Mouse (Mus musculus) liver, adult 2 months (tissue): ENCODE measurements at regions not wholly inside any gene's neighbourhood (a gene's known extent, or its start where the extent isn't known, plus 50 kb on each side); places are given as distances from the start of the nearest gene placed in this dataset.
A peak's percentile ranks its signal among the peaks of the same experiment; 100 is the strongest.

ENCODE experiments used
- DNase-seq: peaks from one replicate; pipeline ENCODE4 v3.0.0-alpha.2; 2011; ENCODE audit warnings: low read depth, low spot score; ENCODE audit errors: extremely low read depth
- H3K27ac ChIP-seq: fragments of 200-500 bp; replicated peaks from 2 replicates; pipeline ENCODE4 v1.5.1; 2012; ENCODE audit warnings: low read depth, mild to moderate bottlenecking, control low read depth, inconsistent platforms, low read length; ENCODE audit not compliant: insufficient read depth
- H3K27me3 ChIP-seq: fragments of 200-500 bp; 2 replicates; pipeline ENCODE4 v1.6.1; 2012; ENCODE audit warnings: mild to moderate bottlenecking, moderate library complexity, low read length, inconsistent platforms; ENCODE audit not compliant: control insufficient read depth, insufficient read depth
- H3K36me3 ChIP-seq: fragments of 200-500 bp; 2 replicates; pipeline ENCODE4 v1.6.1; 2012; ENCODE audit warnings: low read length, inconsistent platforms; ENCODE audit not compliant: control insufficient read depth, insufficient read depth
- H3K4me1 ChIP-seq: fragments of 200-500 bp; 2 replicates; pipeline ENCODE4 v1.6.1; 2011; ENCODE audit warnings: low read length; ENCODE audit not compliant: control insufficient read depth, insufficient read depth
- H3K4me3 ChIP-seq: fragments of 200-500 bp; 2 replicates; pipeline ENCODE4 v1.5.1; 2011; ENCODE audit warnings: low read depth, mild to moderate bottlenecking, control low read depth, low read length, moderate library complexity; ENCODE audit not compliant: insufficient read depth
- H3K79me2 ChIP-seq: fragments of 200-500 bp; 2 replicates; pipeline ENCODE4 v1.6.1; 2012; ENCODE audit warnings: inconsistent platforms, mild to moderate bottlenecking, low read length, moderate library complexity; ENCODE audit not compliant: control insufficient read depth, insufficient read depth
- H3K9ac ChIP-seq: fragments of 200-500 bp; 2 replicates; pipeline ENCODE4 v1.6.1; 2012; ENCODE audit warnings: low read depth, mild to moderate bottlenecking, control low read depth, inconsistent platforms, low read length
- CTCF ChIP-seq: fragments of 200-500 bp; IDR thresholded peaks from 2 replicates; pipeline ENCODE4 v1.5.1; 2011; ENCODE audit warnings: low read depth, low read length, control low read depth
- POLR2A ChIP-seq: fragments of 200-500 bp; IDR thresholded peaks from 2 replicates; pipeline ENCODE4 v1.6.1; 2011; ENCODE audit warnings: low read length, control low read depth; ENCODE audit not compliant: insufficient read depth; ENCODE audit errors: extremely low read depth
- WGBS: fragments of 180-500 bp; shearing (Covaris S2); methylation state at CpG from one replicate; pipeline ENCODE4 v1.1.7; 2018; 5-methylcytosine and 5-hydroxymethylcytosine counted together

DNA sequence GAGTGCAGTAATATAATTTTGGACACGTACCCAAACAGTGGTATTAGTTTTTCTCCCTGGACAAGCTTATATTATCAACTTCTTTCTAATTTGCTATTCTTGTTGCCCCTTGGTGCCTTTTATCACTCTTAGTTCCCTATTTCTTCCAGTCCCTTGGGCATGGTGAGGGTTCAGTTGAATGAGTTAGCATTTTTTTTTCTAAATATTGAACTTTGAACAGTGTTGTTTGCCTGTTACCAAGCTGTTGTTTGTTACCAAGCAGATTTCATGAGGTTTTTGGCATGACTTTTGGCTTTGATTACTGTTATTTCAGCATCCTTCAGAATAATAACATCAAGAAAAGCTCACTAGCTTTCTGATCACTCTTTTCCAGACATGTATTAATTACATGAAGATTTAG lies 162.3 kb upstream of the Fam98a start:
- no peaks in the 10 kb centered on the region for H3K27me3 ChIP-seq
- peak; percentile 66 for DNase-seq
- 83% methylated on average over 1 of the region's 1 CpGs for WGBS

DNA sequence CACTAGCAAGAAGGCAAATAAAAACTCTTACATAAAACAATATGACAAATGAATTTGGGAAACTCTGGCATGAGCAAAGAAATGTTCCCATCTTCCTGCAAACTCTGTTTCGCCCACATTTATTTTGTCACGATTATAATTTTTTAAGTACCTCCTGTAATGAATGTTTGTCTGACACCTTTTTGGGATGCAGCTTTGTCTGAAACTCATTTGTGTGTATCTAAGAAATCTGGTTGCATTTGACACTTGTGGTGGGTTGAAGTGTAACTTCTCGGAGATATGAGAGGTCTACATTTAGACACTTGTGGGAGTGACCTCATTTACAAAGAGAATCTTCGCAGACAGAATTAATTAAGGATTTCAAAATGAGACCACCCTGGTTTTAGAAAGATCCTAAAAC lies 155.9 kb upstream of the Fam98a start:
- 94% methylated on average over 4 of the region's 4 CpGs for WGBS
- Histone ChIP-seq H3K27ac (no peak overlapping the region), H3K79me2 (no peaks in the 10 kb centered on the region), H3K4me3 (no peak overlapping the region), H3K27me3 (no peaks in the 10 kb centered on the region), H3K4me1 (no peaks in the 10 kb centered on the region), H3K9ac (no peak overlapping the region), H3K36me3 (no peaks in the 10 kb centered on the region)
- TF ChIP-seq CTCF: no peak
- no peak for DNase-seq

More for the DNA sequence above, 162.3 kb upstream of the Fam98a start:
- no peak overlapping the region for H3K4me3 ChIP-seq
- no peaks in the 10 kb centered on the region for H3K79me2 ChIP-seq
- no peak for TF ChIP-seq CTCF
- TF ChIP-seq POLR2A: no peak
- H3K4me1 ChIP-seq: peaks cover 2% of the 10 kb centered on the region; the same call in 1 of the 2 replicates
- no peak overlapping the region for H3K27ac ChIP-seq
- no peaks in the 10 kb centered on the region for H3K36me3 ChIP-seq
- no peak overlapping the region for H3K9ac ChIP-seq

DNA sequence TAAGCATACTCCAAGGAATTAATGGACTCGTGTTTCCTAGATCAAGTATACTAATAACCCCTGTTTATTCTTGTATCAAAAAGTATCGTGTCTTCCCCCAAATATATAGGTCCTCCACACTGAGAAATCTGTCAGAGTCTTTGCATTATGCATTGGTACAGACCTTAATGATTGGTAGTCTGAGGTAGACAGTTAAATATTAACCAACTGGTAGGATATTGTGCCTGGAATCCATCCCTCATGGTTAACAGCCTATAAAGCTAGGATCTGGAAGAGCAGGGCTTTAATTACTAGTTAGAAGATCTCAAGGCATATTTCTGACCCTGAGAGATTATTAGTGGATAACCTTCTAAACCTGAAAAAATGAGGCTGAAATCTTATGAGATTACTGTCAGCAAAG lies 153.6 kb upstream of the Fam98a start:
- H3K4me1 ChIP-seq: no peaks in the 10 kb centered on the region
- TF ChIP-seq POLR2A: no peak
- TF ChIP-seq CTCF: no peak
- no peaks in the 10 kb centered on the region for H3K79me2 ChIP-seq
- H3K27ac ChIP-seq: no peak overlapping the region
- no peak overlapping the region for H3K4me3 ChIP-seq
- H3K9ac ChIP-seq: no peak overlapping the region
- WGBS: 76% methylated on average over 2 of the region's 2 CpGs
- no peaks in the 10 kb centered on the region for H3K27me3 ChIP-seq
- no peak for DNase-seq
- H3K36me3 ChIP-seq: no peaks in the 10 kb centered on the region

GRCm38 (mm10) chr17:75703865-75704264 lies 152.1 kb upstream of the Fam98a start:
- no peaks in the 10 kb centered on the region for H3K27me3 ChIP-seq
- no peaks in the 10 kb centered on the region for H3K36me3 ChIP-seq
- H3K27ac ChIP-seq: no peak overlapping the region
- no peaks in the 10 kb centered on the region for H3K79me2 ChIP-seq
- no peak overlapping the region for H3K4me3 ChIP-seq
- H3K9ac ChIP-seq: no peak overlapping the region
- H3K4me1 ChIP-seq: no peaks in the 10 kb centered on the region
- TF ChIP-seq POLR2A (no peak), CTCF (no peak)
- WGBS: 68% methylated on average over 8 of the region's 8 CpGs
- DNase-seq: no peak

GRCm38 (mm10) chr17:75696729-75697103 lies 145.0 kb upstream of the Fam98a start:
- no peak for TF ChIP-seq CTCF
- no peak for TF ChIP-seq POLR2A
- H3K27ac ChIP-seq: no peak overlapping the region
- no peak overlapping the region for H3K9ac ChIP-seq
- 77% methylated on average over 3 of the region's 3 CpGs for whole genome bisulfite sequencing
- no peaks in the 10 kb centered on the region for H3K4me1 ChIP-seq
- H3K4me3 ChIP-seq: no peak overlapping the region
- H3K79me2 ChIP-seq: no peaks in the 10 kb centered on the region
- H3K36me3 ChIP-seq: no peaks in the 10 kb centered on the region
- no peaks in the 10 kb centered on the region for H3K27me3 ChIP-seq
- no peak for DNase-seq

DNA sequence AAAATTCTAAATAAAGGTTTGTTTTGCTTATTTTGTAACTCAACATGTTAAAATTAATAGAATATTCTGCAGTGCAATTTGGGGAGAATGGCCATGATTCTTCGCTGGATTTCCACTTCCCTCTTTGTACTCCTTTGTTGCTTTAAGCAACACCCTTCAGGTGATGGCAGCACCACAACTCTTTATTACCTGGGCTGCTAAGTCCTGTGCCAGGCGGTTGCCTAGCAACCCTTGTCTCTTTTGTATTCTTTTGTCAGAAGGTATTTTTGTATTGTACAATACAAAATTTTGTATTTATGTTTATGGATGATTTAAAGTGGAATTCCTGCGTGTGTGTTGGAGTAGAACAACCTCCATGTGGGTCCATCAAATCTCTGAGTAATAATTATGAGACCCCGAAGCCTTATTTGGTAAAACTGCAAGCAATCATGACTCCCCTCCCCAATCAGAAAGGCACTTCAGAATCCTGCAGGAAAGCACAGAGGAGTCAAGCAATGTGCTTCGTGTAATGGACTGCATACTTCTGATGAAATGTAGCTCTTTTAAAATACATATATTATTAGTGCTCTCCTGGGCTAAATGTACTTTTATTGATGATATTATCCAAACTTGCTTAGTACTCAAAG lies 144.5 kb upstream of the Fam98a start:
- Histone ChIP-seq H3K9ac (no peak overlapping the region), H3K27ac (no peak overlapping the region), H3K4me1 (no peaks in the 10 kb centered on the region), H3K36me3 (no peaks in the 10 kb centered on the region), H3K4me3 (no peak overlapping the region), H3K79me2 (no peaks in the 10 kb centered on the region), H3K27me3 (no peaks in the 10 kb centered on the region)
- TF ChIP-seq CTCF (no peak), POLR2A (no peak)
- 72% methylated on average over 5 of the region's 5 CpGs for WGBS
- DNase-seq: no peak
